Mouse (Mus musculus) forebrain, embryonic 16.5 days (tissue): Measurements from ENCODE around the gene Rbp3. TPM values are rescaled to one million over a fixed set of nuclear protein-coding genes. Genes with fewer than 3 reads are reported as not detected.

Experiments
- ATAC-seq: fragments of 200-750 bp; cut with Nextera tagmentation; 2 replicates; pipeline ENCODE4 v1.8.0; 2017; ENCODE audit warnings: mild to moderate bottlenecking, moderate library complexity
- H3K27ac ChIP-seq: fragments of 300-500 bp; sonication (generic); 2 replicates; pipeline ENCODE4 v1.5.1; 2014; ENCODE audit warnings: low read length, control low read depth
- H3K27me3 ChIP-seq: fragments of 300-500 bp; sonication (generic); replicated peaks from 2 replicates; pipeline ENCODE4 v1.6.1; 2014; ENCODE audit warnings: low read length; ENCODE audit not compliant: control insufficient read depth, insufficient read depth
- H3K36me3 ChIP-seq: fragments of 300-500 bp; sonication (generic); 2 replicates; pipeline ENCODE4 v1.6.1; 2014; ENCODE audit not compliant: control insufficient read depth, insufficient read depth
- H3K4me1 ChIP-seq: fragments of 300-500 bp; sonication (generic); replicated peaks from 2 replicates; pipeline ENCODE4 v1.6.1; 2014; ENCODE audit warnings: low read length; ENCODE audit not compliant: control insufficient read depth, insufficient read depth
- H3K4me2 ChIP-seq: fragments of 300-500 bp; sonication (generic); 2 replicates; pipeline ENCODE4 v1.6.1; 2014; ENCODE audit warnings: mild to moderate bottlenecking, low read length, control low read depth
- H3K4me3 ChIP-seq: fragments of 300-500 bp; sonication (generic); replicated peaks from 2 replicates; pipeline ENCODE4 v1.5.1; 2014; ENCODE audit warnings: mild to moderate bottlenecking, low read length, control low read depth
- H3K9ac ChIP-seq: fragments of 300-500 bp; sonication (generic); replicated peaks from 2 replicates; pipeline ENCODE4 v1.6.1; 2014; ENCODE audit warnings: low read depth, low read length, control low read depth
- H3K9me3 ChIP-seq: fragments of 300-500 bp; sonication (generic); 2 replicates; pipeline ENCODE4 v1.6.1; 2016; ENCODE audit warnings: low read length; ENCODE audit not compliant: control insufficient read depth
- WGBS: fragments of 180-500 bp; shearing (Covaris S2); extraction: QIAGEN DNeasy Blood & Tissue Kit; methylation state at CpG from one replicate; pipeline ENCODE4 v1.1.7; 2014; 5-methylcytosine and 5-hydroxymethylcytosine counted together
- polyA plus RNA-seq: library from polyadenylated mRNA; unstranded; fragments of >200 nt; fragmentation: Nextera tagmentation; extraction: Ambion mirVana; gene quantifications from 2 replicates; pipeline ENCODE4 v1.2.1, GENCODE M21; 2015

Rbp3 gene
- polyA plus RNA-seq, 1 experiment from 2014 or later = not detected

GRCm38 (mm10) chr14:33958841-33959240 is 5.0 kb downstream of the Rbp3 start:
- Histone ChIP-seq H3K9ac (no peak overlapping the region), H3K27ac (no peak overlapping the region), H3K4me2 (no peak overlapping the region), H3K36me3 (no peaks in the 10 kb centered on the region), H3K4me1 (no peaks in the 10 kb centered on the region), H3K27me3 (no peaks in the 10 kb centered on the region), H3K4me3 (no peak overlapping the region), H3K9me3 (no peaks in the 10 kb centered on the region)
- 72% methylated on average over 3 of the region's 3 CpGs for WGBS
- no peak for ATAC-seq

GRCm38 (mm10) chr14:33959341-33959740 is 5.5 kb downstream of the Rbp3 start:
- H3K9ac ChIP-seq = no peak overlapping the region
- no peaks in the 10 kb centered on the region for H3K9me3 ChIP-seq
- H3K4me3 ChIP-seq = no peak overlapping the region
- H3K36me3 ChIP-seq = no peaks in the 10 kb centered on the region
- H3K4me2 ChIP-seq = no peak overlapping the region
- H3K27ac ChIP-seq = no peak overlapping the region
- H3K27me3 ChIP-seq = no peaks in the 10 kb centered on the region
- no peaks in the 10 kb centered on the region for H3K4me1 ChIP-seq
- 0 out of 2 replicates have a peak, but pooled peaks have one; percentile 38 for ATAC-seq
- WGBS = 12% methylated on average over 9 of the region's 9 CpGs

GRCm38 (mm10) chr14:33965675-33966074 is 11.9 kb downstream of the Rbp3 start:
- Histone ChIP-seq H3K4me1 (no peaks in the 10 kb centered on the region), H3K27me3 (no peaks in the 10 kb centered on the region), H3K4me3 (no peak overlapping the region), H3K27ac (no peak overlapping the region), H3K4me2 (no peak overlapping the region), H3K36me3 (no peaks in the 10 kb centered on the region), H3K9ac (no peak overlapping the region), H3K9me3 (no peaks in the 10 kb centered on the region)
- 73% methylated on average over 7 of the region's 7 CpGs for WGBS
- ATAC-seq = no peak

GRCm38 (mm10) chr14:33972679-33973078 is 18.9 kb downstream of the Rbp3 start:
- H3K27me3 ChIP-seq = no peaks in the 10 kb centered on the region
- no peak overlapping the region for H3K9ac ChIP-seq
- H3K4me2 ChIP-seq = no peak overlapping the region
- H3K9me3 ChIP-seq = no peaks in the 10 kb centered on the region
- H3K4me1 ChIP-seq = no peaks in the 10 kb centered on the region
- WGBS = 47% methylated on average over 7 of the region's 7 CpGs
- H3K4me3 ChIP-seq = no peak overlapping the region
- no peak for ATAC-seq
- H3K36me3 ChIP-seq = no peaks in the 10 kb centered on the region
- H3K27ac ChIP-seq = no peak overlapping the region

GRCm38 (mm10) chr14:33974752-33975151 is 20.9 kb downstream of the Rbp3 start:
- WGBS = 63% methylated on average over 5 of the region's 5 CpGs
- ATAC-seq = no peak

GRCm38 (mm10) chr14:33977748-33978147 is 23.9 kb downstream of the Rbp3 start:
- peaks cover 8% of the 10 kb centered on the region for H3K4me1 ChIP-seq
- WGBS = 38% methylated on average over 7 of the region's 7 CpGs
- ATAC-seq = no peak
- H3K4me2 ChIP-seq = no peak overlapping the region
- H3K27ac ChIP-seq = no peak overlapping the region
- no peaks in the 10 kb centered on the region for H3K27me3 ChIP-seq
- no peaks in the 10 kb centered on the region for H3K36me3 ChIP-seq
- no peaks in the 10 kb centered on the region for H3K9me3 ChIP-seq
- H3K9ac ChIP-seq = no peak overlapping the region
- no peak overlapping the region for H3K4me3 ChIP-seq

More at GRCm38 (mm10) chr14:33974752-33975151, 20.9 kb downstream of the Rbp3 start:
- no peak overlapping the region for H3K27ac ChIP-seq
- no peak overlapping the region for H3K4me3 ChIP-seq
- no peak overlapping the region for H3K4me2 ChIP-seq
- no peaks in the 10 kb centered on the region for H3K9me3 ChIP-seq
- peaks cover 8% of the 10 kb centered on the region for H3K4me1 ChIP-seq
- H3K27me3 ChIP-seq = no peaks in the 10 kb centered on the region
- H3K36me3 ChIP-seq = no peaks in the 10 kb centered on the region
- H3K9ac ChIP-seq = no peak overlapping the region

GRCm38 (mm10) chr14:33978604-33979059 is 24.8 kb downstream of the Rbp3 start, which contains the start of gene Zfp488:
Gene Zfp488 (minus strand): TSS chr14:33978764.
- WGBS = 4% methylated on average over 25 of the region's 25 CpGs
- Histone ChIP-seq H3K4me2 (peak within 1 kb of the TSS; percentile 68), H3K36me3 (no peaks in the 10 kb centered on the region), H3K4me1 (peaks cover 8% of the 10 kb centered on the region), H3K4me3 (peak within 1 kb of the TSS; percentile 41), H3K27ac (no peak within 1 kb of the TSS), H3K9me3 (no peaks in the 10 kb centered on the region), H3K9ac (peak within 1 kb of the TSS; percentile 45), H3K27me3 (no peaks in the 10 kb centered on the region)
- peak; percentile 77 for ATAC-seq

GRCm38 (mm10) chr14:33989201-33989600 is 35.4 kb downstream of the Rbp3 start:
- Histone ChIP-seq H3K4me1 (no peaks in the 10 kb centered on the region), H3K36me3 (no peaks in the 10 kb centered on the region), H3K9me3 (no peaks in the 10 kb centered on the region), H3K9ac (no peak overlapping the region), H3K27me3 (no peaks in the 10 kb centered on the region), H3K27ac (no peak overlapping the region), H3K4me3 (no peak overlapping the region), H3K4me2 (no peak overlapping the region)
- ATAC-seq = no peak
- WGBS = 40% methylated on average over 3 of the region's 3 CpGs

- H3K4me1 ChIP-seq = no peaks in the 10 kb centered on the region
- H3K27me3 ChIP-seq = no peaks in the 10 kb centered on the region
- no peak overlapping the region for H3K9ac ChIP-seq
- H3K36me3 ChIP-seq = no peaks in the 10 kb centered on the region
- no peak overlapping the region for H3K4me3 ChIP-seq
- no peaks in the 10 kb centered on the region for H3K9me3 ChIP-seq
- H3K4me2 ChIP-seq = no peak overlapping the region
- 87% methylated on average over 4 of the region's 4 CpGs for WGBS
- no peak for ATAC-seq
- no peak overlapping the region for H3K27ac ChIP-seq
Observed at GRCm38 (mm10) chr14:33991971-33992370, 38.2 kb downstream of the Rbp3 start.

- no peak overlapping the region for H3K27ac ChIP-seq
- H3K4me3 ChIP-seq = no peak overlapping the region
- H3K9me3 ChIP-seq = no peaks in the 10 kb centered on the region
- 90% methylated on average over 9 of the region's 9 CpGs for WGBS
- H3K4me2 ChIP-seq = no peak overlapping the region
- ATAC-seq = no peak
- H3K36me3 ChIP-seq = no peaks in the 10 kb centered on the region
- no peaks in the 10 kb centered on the region; the same call in 1 of the 2 replicates for H3K4me1 ChIP-seq
- no peak overlapping the region for H3K9ac ChIP-seq
- H3K27me3 ChIP-seq = no peaks in the 10 kb centered on the region
Observed at GRCm38 (mm10) chr14:33993051-33993450, 39.2 kb downstream of the Rbp3 start.
